Mouse (Mus musculus): ENCODE measurements around the gene Kazn. TPM values are rescaled to one million over a fixed set of nuclear protein-coding genes. Genes with fewer than 3 reads are reported as not detected.

The Kazn gene
- polyA plus RNA-seq, 1 experiment from 2014 or later: 13.2 TPM

DNA sequence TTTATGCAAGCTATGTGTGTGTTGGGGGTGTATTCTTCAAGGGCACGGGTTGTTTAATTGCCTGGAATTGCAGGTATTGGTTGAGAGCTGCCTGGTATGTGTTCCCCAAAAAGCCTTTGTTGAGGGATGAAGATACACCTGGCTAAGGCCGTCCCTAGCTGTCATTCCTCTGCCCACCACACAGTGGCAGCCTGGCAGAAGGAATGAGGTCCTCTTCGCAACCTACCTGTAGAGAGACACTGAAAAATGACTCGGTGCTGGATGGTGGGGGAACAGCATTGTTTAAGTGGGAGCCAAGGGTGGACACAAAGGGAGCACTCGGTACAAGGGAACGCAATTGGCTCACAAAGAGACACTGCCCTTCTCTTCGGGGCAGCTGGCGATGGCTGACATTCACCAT, 125.9 kb downstream of the Kazn start:
- Histone ChIP-seq H3K9me3 (replicated peaks; ENCODE audit: control insufficient read depth, low read length) (no peaks in the 10 kb centered on the region), H3K9ac (ENCODE audit: low read length) (no peak overlapping the region), H3K4me2 (ENCODE audit: low read depth, low read length) (no peak overlapping the region), H3K4me3 (replicated peaks; ENCODE audit: low read length) (no peak overlapping the region), H3K27me3 (ENCODE audit: control insufficient read depth, insufficient read depth, low read length) (no peaks in the 10 kb centered on the region), H3K36me3 (ENCODE audit: control insufficient read depth, insufficient read depth, low read length) (no peaks in the 10 kb centered on the region), H3K4me1 (ENCODE audit: control insufficient read depth, insufficient read depth, low read length) (no peaks in the 10 kb centered on the region), H3K27ac (ENCODE audit: low read length) (no peak overlapping the region)
- 29% methylated on average over 8 of the region's 8 CpGs for WGBS
- ATAC-seq (ENCODE audit: insufficient read depth, low FRiP score): no peak

DNA sequence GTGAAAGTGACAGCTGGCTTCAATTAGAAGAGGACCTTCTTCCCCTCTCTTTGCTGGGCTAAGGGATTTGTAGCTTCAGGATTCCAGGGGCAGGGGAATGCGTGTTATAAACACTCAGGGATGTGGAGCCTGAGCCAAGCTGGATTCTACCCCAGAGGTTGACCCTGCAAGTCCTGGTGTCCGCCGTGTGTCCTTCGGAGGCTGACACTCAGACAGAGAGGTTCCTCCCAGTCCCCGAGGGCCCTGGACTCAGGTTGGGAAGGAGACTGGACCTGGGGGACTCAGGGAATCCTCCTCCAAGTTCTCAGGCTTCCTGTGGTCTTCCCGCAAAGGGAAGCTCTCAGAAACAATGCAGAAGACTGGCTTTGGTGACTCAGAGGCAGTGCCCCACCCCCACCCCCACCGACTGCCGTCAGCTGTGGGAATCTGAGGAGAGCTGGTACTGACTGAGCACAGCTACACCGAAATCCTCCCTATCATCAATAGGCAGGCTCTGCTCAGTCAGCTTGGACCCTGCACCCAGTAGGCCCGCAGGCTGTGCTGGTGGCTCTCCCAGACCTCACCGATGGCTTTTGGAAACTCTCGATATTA, 136.0 kb downstream of the Kazn start:
- no peaks in the 10 kb centered on the region for H3K36me3 ChIP-seq (ENCODE audit: control insufficient read depth, insufficient read depth, low read length)
- no peak for ATAC-seq (ENCODE audit: insufficient read depth, low FRiP score)
- peaks cover 11% of the 10 kb centered on the region for H3K4me1 ChIP-seq (ENCODE audit: control insufficient read depth, insufficient read depth, low read length)
- no peaks in the 10 kb centered on the region for H3K27me3 ChIP-seq (ENCODE audit: control insufficient read depth, insufficient read depth, low read length)
- 42% methylated on average over 12 of the region's 12 CpGs for WGBS
- 0 out of 2 replicates have a peak overlapping the region, but pooled peaks have one; percentile 0 for H3K27ac ChIP-seq (ENCODE audit: low read length)
- no peak overlapping the region for H3K4me3 ChIP-seq (replicated peaks; ENCODE audit: low read length)
- no peak overlapping the region for H3K9ac ChIP-seq (ENCODE audit: low read length)
- H3K4me2 ChIP-seq (ENCODE audit: low read depth, low read length): no peak overlapping the region
- H3K9me3 ChIP-seq (replicated peaks; ENCODE audit: control insufficient read depth, low read length): no peaks in the 10 kb centered on the region

DNA sequence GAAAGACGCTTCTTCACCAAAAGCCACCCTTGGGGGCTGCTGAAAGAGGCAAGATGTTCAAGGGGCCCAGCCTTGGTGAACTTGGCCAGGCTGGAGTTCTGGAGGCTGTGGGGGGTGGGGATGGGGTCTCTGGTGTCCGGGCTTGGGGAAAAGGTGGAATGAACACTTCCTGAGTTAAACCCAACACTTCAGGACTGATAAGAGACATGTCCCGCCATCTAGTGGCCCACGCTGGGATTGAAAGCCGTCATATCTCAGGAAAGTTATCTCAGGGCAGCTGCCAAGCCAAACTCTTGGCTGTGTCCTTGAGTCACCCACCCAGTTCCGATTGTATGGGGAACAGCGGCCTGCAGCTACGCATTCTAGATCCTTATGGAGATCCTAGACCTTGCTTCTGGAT, 140.9 kb downstream of the Kazn start:
- Histone ChIP-seq H3K27ac (ENCODE audit: low read length) (peak overlapping the region; percentile 82), H3K4me1 (ENCODE audit: control insufficient read depth, insufficient read depth, low read length) (peaks cover 26% of the 10 kb centered on the region), H3K36me3 (ENCODE audit: control insufficient read depth, insufficient read depth, low read length) (no peaks in the 10 kb centered on the region), H3K4me3 (replicated peaks; ENCODE audit: low read length) (no peak overlapping the region), H3K9ac (ENCODE audit: low read length) (no peak overlapping the region), H3K4me2 (ENCODE audit: low read depth, low read length) (peak overlapping the region; percentile 44), H3K9me3 (replicated peaks; ENCODE audit: control insufficient read depth, low read length) (no peaks in the 10 kb centered on the region), H3K27me3 (ENCODE audit: control insufficient read depth, insufficient read depth, low read length) (no peaks in the 10 kb centered on the region)
- ATAC-seq (ENCODE audit: insufficient read depth, low FRiP score): peak; percentile 38
- 11% methylated on average over 8 of the region's 8 CpGs for WGBS

DNA sequence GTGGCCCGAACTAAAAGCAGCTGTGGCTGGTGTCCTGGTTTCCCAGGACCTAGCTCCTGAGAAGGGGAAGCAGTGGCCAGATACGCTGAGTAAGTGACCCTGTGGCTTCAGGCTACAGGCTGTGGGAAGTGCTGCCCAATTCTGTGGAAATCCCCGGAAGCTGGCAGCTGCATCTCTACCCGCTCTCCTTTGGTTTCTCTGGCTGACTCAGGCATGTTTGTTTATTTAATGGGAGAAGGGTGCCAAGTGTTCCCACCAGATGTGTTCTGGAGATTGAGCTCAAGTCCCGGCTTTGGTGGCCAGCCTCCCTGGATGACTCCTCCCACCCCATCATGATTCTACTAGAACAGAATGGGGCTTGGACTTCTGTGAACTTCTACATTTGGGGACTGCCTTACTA, 141.3 kb downstream of the Kazn start:
- WGBS: 14% methylated on average over 5 of the region's 5 CpGs

DNA sequence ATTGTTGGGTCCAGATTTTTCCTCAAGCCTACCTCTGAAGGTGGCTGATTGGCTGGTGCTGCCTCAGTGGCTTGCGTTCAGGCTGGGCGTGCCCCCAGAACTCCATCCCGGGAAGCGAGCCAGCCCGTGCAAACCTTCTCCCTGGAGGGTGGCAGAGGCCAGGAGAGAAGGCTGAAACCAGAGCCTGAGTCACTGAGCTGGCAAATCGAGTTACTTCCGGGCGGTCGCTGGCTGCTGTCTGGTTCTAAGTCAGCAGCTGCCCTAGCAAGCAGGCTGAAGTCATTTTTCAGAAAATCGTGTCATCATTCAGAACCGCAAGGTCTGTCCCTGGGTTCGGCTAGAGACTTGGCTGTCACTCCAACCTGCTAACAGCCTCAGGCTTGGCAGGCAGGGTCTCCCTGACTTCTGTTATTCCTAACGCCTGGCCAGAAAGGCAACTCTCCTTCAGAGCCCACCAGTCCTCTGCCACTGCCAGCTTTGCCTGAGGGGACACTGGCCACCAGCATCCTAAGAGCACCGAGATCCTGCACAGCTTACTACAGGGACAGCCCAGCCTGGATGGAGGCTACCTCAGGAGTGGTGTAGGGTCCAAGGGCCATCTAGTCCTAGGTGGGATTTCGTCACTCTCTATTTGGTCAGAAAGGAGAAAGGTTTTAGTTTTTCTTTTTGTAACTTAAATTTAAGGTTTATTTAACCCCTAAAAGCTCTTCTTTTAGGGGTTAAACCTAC, 143.5 kb downstream of the Kazn start:
- no peaks in the 10 kb centered on the region for H3K36me3 ChIP-seq (ENCODE audit: control insufficient read depth, insufficient read depth, low read length)
- no peak overlapping the region for H3K4me3 ChIP-seq (replicated peaks; ENCODE audit: low read length)
- no peaks in the 10 kb centered on the region for H3K27me3 ChIP-seq (ENCODE audit: control insufficient read depth, insufficient read depth, low read length)
- peak overlapping the region; percentile 10; the same call in 1 of the 2 replicates for H3K27ac ChIP-seq (ENCODE audit: low read length)
- H3K4me1 ChIP-seq (ENCODE audit: control insufficient read depth, insufficient read depth, low read length): peaks cover 22% of the 10 kb centered on the region
- no peaks in the 10 kb centered on the region for H3K9me3 ChIP-seq (replicated peaks; ENCODE audit: control insufficient read depth, low read length)
- no peak for ATAC-seq (ENCODE audit: insufficient read depth, low FRiP score)
- WGBS: 46% methylated on average over 15 of the region's 15 CpGs
- peak overlapping the region; percentile 46; the same call in 1 of the 2 replicates for H3K9ac ChIP-seq (ENCODE audit: low read length)
- H3K4me2 ChIP-seq (ENCODE audit: low read depth, low read length): no peak overlapping the region

More for the DNA sequence above, 141.3 kb downstream of the Kazn start:
- Histone ChIP-seq H3K36me3 (ENCODE audit: control insufficient read depth, insufficient read depth, low read length) (no peaks in the 10 kb centered on the region), H3K4me1 (ENCODE audit: control insufficient read depth, insufficient read depth, low read length) (peaks cover 22% of the 10 kb centered on the region), H3K27me3 (ENCODE audit: control insufficient read depth, insufficient read depth, low read length) (no peaks in the 10 kb centered on the region), H3K4me2 (ENCODE audit: low read depth, low read length) (peak overlapping the region; percentile 44), H3K9me3 (replicated peaks; ENCODE audit: control insufficient read depth, low read length) (no peaks in the 10 kb centered on the region), H3K9ac (ENCODE audit: low read length) (no peak overlapping the region), H3K4me3 (replicated peaks; ENCODE audit: low read length) (no peak overlapping the region), H3K27ac (ENCODE audit: low read length) (peak overlapping the region; percentile 82)
- peak; percentile 69 for ATAC-seq (ENCODE audit: insufficient read depth, low FRiP score)

DNA sequence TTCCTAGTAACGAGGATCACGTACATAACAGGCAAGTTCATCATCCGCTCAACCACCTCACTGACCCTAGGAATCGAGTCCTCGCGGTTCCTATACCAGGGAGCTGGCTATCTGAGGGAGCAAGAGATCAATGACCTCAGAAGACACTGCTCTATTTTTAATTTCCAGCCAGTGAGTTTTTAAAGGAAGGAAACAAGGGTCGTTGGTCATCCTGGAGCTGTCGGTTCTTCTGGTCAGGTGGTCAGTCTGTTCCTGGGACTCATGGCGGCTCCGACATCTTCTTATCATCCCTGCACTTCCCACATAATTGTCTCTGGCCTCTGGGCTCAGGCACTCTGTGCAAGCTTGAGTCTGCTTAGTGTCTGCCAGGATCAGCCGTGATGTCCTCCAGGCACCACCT, 144.8 kb downstream of the Kazn start:
- no peak overlapping the region for H3K4me2 ChIP-seq (ENCODE audit: low read depth, low read length)
- peaks cover 22% of the 10 kb centered on the region for H3K4me1 ChIP-seq (ENCODE audit: control insufficient read depth, insufficient read depth, low read length)
- H3K4me3 ChIP-seq (replicated peaks; ENCODE audit: low read length): no peak overlapping the region
- ATAC-seq (ENCODE audit: insufficient read depth, low FRiP score): no peak
- H3K27ac ChIP-seq (ENCODE audit: low read length): no peak overlapping the region
- H3K9me3 ChIP-seq (replicated peaks; ENCODE audit: control insufficient read depth, low read length): no peaks in the 10 kb centered on the region
- H3K36me3 ChIP-seq (ENCODE audit: control insufficient read depth, insufficient read depth, low read length): no peaks in the 10 kb centered on the region
- WGBS: 78% methylated on average over 11 of the region's 11 CpGs
- H3K9ac ChIP-seq (ENCODE audit: low read length): no peak overlapping the region
- H3K27me3 ChIP-seq (ENCODE audit: control insufficient read depth, insufficient read depth, low read length): no peaks in the 10 kb centered on the region

DNA sequence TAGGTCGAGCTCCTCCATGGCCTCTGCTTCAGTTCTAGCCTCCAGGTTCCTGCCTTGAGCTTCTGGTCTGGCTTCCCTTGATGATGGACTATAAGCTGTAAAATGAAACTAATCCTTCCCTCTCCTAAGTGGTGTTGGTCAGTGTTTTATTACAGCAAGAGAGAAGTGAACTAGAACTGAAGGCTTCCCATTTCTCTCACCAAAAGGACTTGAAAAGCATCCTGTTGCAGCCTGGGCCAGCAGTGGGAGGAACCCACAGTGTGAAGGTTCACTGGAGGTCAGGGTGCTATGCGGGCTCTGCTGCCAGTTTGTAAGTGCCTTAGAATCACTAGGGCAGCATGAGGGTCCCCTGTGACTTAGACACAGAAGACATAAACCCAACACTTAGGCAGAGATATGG, 148.1 kb downstream of the Kazn start:
- Histone ChIP-seq H3K9me3 (replicated peaks; ENCODE audit: control insufficient read depth, low read length) (no peaks in the 10 kb centered on the region), H3K36me3 (ENCODE audit: control insufficient read depth, insufficient read depth, low read length) (no peaks in the 10 kb centered on the region), H3K9ac (ENCODE audit: low read length) (no peak overlapping the region), H3K4me3 (replicated peaks; ENCODE audit: low read length) (no peak overlapping the region), H3K4me1 (ENCODE audit: control insufficient read depth, insufficient read depth, low read length) (peaks cover 7% of the 10 kb centered on the region; the same call in 1 of the 2 replicates), H3K4me2 (ENCODE audit: low read depth, low read length) (no peak overlapping the region), H3K27ac (ENCODE audit: low read length) (no peak overlapping the region), H3K27me3 (ENCODE audit: control insufficient read depth, insufficient read depth, low read length) (no peaks in the 10 kb centered on the region)
- no peak for ATAC-seq (ENCODE audit: insufficient read depth, low FRiP score)
- 78% methylated on average over 2 of the region's 2 CpGs for WGBS

DNA sequence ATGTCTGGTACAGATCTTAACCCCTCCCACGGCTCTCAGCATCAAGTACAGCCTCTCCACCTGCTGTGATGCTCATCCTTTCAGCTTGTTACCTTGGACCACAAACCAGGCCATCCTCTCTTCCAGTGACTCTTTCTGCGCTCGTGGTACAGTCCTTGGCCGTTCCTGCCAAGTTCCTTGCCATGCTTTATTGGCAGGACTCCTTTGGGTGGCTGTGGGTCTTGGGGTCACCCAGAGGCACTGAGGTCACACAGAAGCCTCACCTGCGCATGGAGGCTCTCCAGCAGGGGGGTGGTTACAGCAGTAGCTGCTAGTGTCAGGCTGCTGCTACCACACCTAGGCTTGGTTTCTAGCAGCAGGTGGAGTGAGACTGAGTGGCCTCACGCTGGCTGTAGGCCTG, 149.2 kb downstream of the Kazn start:
- no peak overlapping the region for H3K27ac ChIP-seq (ENCODE audit: low read length)
- H3K36me3 ChIP-seq (ENCODE audit: control insufficient read depth, insufficient read depth, low read length): no peaks in the 10 kb centered on the region
- H3K9ac ChIP-seq (ENCODE audit: low read length): no peak overlapping the region
- no peak for ATAC-seq (ENCODE audit: insufficient read depth, low FRiP score)
- no peak overlapping the region for H3K4me2 ChIP-seq (ENCODE audit: low read depth, low read length)
- 73% methylated on average over 6 of the region's 6 CpGs for WGBS
- H3K4me1 ChIP-seq (ENCODE audit: control insufficient read depth, insufficient read depth, low read length): no peaks in the 10 kb centered on the region; the same call in 1 of the 2 replicates
- no peak overlapping the region for H3K4me3 ChIP-seq (replicated peaks; ENCODE audit: low read length)
- H3K9me3 ChIP-seq (replicated peaks; ENCODE audit: control insufficient read depth, low read length): no peaks in the 10 kb centered on the region
- H3K27me3 ChIP-seq (ENCODE audit: control insufficient read depth, insufficient read depth, low read length): no peaks in the 10 kb centered on the region

DNA sequence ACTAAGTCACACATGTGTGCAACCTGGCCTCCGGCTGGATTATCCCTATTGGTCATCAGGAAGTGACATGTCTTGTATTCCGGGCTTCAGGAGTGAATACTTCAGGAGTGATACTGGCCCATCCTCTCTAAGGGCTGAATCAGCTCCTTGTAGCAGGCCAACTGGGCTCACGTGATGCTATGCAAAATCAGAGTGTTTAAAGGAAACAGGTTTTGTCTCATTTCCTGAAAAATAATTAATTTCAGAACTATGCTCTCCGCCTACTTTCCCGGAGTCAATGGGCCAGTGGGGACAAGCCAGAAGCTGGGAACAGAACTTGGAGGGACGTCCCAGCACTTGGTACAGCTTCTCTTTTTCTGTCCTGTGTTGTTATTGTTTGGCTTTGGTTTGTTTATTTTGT, 150.4 kb downstream of the Kazn start:
- H3K4me1 ChIP-seq (ENCODE audit: control insufficient read depth, insufficient read depth, low read length): no peaks in the 10 kb centered on the region; the same call in 1 of the 2 replicates
- no peak for ATAC-seq (ENCODE audit: insufficient read depth, low FRiP score)
- H3K9ac ChIP-seq (ENCODE audit: low read length): no peak overlapping the region
- no peak overlapping the region for H3K4me2 ChIP-seq (ENCODE audit: low read depth, low read length)
- H3K36me3 ChIP-seq (ENCODE audit: control insufficient read depth, insufficient read depth, low read length): no peaks in the 10 kb centered on the region
- no peak overlapping the region for H3K4me3 ChIP-seq (replicated peaks; ENCODE audit: low read length)
- no peak overlapping the region for H3K27ac ChIP-seq (ENCODE audit: low read length)
- H3K9me3 ChIP-seq (replicated peaks; ENCODE audit: control insufficient read depth, low read length): no peaks in the 10 kb centered on the region
- H3K27me3 ChIP-seq (ENCODE audit: control insufficient read depth, insufficient read depth, low read length): no peaks in the 10 kb centered on the region
- WGBS: 54% methylated on average over 6 of the region's 6 CpGs
